Mouse (Mus musculus) brain, embryonic 18.5 days (tissue): ENCODE data around the gene Cdk17.

Experiments used
- DNase-seq: peaks from one replicate; pipeline ENCODE4 v3.0.0-alpha.2; 2012; ENCODE audit warnings: low read depth, low spot score

Gene Cdk17

DNA sequence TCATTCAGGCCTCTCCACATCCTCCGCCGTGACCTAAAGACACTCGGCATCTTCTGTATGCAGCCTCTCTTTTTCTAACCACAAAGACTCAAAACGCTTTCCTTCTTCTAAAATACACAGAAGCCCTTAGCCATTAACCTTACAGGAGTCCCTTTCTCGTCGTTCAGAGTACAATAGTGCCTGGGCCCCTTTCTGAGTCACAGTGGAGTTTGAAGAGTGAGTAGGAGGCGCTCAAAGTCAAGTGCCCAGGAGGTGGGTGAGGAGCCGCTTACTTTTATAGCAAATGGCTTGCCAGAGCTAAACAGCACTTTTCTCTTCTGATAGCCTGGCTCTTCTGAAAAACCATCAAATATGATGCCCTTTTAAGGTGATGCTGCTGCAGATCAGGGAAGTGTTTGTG, 67.2 kb downstream of the Cdk17 start:
- DNase-seq = no peak

DNA sequence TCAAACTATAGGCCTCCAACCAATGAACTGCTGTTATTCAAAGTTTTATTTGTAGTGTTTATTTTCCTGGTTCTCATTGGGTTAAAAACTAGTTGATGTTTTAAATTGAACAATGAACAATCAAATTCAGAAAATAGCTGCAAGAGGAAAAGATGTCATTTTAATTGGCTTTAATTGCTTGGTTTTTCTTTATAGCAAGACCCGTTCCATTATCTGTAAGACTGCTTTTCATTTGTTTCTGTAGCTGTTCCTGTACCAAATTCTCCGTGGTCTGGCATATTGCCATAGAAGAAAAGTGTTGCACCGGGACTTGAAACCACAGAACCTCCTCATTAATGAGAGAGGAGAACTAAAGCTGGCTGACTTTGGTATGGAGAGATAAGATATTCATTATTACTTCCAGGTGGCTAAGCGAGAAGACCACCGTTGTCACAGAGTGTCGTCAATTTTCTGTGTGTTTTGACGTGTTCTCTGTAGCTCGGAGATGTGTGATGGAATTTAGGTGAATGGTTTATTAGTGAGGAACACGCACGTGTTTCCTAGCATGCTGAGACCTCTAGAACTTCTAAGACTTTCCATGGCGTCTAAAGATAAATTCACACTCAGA, 67.8 kb downstream of the Cdk17 start:
- no peak for DNase-seq

DNA sequence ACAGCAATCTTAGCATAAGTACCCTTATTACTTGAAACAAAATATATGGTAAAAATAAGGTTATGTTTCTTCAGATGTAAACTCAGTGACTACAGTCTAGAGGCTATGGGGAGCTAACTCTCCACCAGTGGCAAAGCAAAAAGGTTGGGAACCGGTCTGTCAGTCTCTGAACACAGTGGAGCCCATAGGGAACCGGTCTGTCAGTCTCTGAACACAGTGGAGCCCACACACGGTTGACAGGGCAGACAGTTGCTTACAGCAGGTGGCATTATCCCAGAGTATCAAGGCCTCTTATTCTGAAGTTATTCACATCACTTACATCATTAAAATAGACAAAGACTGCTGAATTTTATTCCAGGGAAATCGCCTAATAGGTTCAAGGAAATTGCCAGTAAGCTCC, 70.8 kb downstream of the Cdk17 start:
- no peak for DNase-seq

DNA sequence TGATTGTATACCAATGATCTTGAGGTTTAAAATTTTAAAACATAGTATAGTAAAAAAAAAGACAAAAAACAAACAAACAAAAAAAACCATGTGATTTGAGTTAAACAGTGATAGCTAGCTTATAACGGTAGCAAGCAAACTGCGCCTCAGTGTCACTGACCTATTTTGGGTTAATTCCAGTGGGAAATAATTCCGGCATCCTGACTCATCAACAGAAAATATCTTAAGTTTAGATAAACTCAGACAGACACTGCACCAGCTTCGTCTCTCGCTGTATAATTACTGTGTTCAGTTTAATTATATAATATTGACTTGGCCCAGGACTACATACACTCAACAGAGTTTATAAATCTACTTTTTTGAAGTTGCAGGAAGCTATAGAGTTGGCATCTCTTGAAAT, 71.2 kb downstream of the Cdk17 start:
- DNase-seq = no peak

DNA sequence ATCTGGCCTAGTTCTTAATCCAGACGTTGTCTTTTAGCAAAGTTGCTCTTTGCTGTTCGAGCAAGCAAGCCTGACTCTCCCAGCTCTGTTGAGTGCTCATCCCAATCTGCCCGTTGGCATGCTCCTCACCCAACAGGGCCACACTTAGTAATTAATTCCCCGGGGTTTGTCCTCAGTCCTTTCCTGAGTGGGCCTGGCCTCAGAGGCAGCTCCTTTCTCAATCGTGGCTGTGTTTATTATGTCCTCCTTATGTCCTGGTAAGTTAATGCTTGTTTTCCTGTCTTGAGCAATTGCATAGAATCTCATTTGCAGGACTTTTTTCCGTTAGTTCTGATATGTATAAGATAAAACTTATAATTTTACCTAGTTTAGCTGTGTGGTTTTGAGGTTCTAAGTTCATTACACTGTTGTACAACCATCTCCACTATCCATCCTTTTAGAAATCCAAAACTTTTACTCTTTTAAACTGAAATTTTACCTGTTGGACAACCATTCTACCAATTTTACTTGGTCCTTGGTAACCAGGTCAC, 73.1 kb downstream of the Cdk17 start:
- DNase-seq = no peak

DNA sequence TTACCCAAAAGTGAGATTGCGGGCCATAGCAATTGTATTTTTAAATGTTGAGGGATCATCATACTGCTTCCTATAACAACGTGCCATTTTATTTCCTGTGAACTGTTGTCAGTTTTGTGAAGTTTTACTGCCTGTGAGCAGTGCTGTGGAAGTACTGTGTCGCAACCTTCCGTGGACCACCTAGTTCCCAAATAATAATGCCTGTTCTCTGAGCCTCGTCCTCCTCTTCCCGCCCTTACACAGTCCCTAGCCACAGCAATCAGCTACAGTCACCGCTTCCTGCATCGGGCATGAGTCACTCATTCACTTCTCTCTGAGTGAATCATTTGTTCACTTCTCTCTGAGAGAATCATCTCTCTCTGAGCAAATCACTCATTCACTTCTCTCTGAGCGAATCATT, 74.0 kb downstream of the Cdk17 start:
- DNase-seq = no peak

DNA sequence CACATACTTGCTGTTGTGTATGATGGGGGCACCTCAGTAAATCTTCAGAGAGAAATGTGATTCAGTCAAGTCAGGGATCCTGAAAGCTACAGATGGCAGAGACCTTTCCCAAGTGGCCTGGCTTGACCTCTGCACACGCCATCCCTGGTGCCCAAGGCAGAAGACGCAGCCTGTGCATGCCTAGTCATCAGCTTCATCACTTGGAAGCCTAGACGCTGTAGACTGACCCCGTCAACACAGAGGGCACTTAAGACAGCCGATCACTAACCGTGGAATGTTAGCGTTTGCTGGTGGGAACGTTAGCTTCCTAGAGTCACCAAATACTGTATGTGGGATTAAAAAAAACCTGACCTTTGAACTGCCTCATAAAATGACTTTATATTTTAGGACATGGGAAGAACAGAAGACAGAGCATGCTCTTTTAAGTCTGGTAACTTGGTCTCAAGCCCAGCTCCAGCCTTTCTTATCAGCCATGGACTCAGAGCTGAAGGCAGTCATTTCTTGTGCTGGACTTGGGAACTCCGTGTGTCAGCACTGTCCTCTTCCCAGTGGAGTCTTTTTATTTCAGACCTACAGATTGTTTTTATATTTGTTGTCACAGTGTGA, 78.6 kb downstream of the Cdk17 start:
- DNase-seq = no peak

DNA sequence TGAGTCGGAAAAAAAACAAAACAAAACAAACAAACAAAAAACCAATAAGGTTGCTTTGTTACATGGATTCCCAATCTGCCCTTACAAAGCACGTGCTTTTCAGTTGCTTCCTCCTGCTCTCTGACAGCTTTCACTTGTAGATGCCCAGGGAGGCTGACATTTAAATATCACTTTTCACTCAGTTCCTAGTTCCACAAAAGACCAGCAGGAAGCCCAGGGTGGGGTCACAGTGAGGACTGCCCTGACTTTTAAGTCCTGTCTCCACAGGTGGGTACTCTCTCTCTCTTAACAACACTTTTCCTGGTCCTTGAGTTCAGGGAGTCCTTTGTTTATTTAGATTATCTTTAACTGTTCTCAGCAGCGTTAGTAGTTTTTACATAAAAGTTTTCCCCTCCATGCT, 81.5 kb downstream of the Cdk17 start:
- DNase-seq = no peak

DNA sequence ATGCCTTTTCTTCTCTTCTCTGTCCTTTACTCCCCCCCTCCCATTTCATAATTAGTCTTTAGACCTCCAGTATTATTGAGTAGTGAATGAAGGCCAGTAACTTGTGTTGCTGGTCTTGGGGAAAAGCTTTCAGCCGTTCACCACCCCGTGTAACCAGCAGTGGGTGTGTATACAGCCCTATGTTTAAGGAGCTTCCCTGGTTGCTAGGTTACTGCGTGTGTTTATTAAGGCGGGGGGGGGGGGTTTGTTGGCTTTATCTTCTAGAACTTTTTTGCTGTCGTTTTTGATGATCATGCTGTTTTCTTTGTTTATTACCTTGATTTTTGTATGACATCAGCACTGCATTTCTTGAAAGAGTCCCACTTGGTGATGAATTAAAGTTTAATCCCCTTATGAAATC, 82.2 kb downstream of the Cdk17 start:
- DNase-seq = no peak

DNA sequence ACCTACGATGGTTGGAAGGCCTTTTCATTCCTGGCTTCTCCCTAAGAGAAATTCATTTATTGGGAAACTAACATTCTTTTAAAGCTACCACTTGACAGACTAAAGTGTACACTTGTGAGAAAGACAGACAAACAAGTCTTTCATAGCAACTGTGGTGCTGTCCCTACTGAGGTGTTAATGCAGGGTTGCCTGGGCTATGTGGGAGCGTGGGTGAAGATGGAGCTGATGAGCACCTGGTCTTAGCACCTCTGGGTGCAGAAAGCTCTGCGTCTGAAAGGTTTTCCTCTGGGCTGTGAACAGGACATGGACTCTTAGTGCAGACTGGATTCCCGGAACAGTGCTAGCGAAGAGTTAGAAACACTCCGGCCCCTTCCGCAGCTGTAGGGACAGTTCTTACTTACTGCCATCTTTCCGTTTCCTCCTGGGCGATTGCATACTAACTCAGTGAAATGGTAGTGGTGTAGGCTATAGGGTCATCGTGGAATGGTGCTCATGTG, 83.6 kb downstream of the Cdk17 start:
- no peak for DNase-seq

DNA sequence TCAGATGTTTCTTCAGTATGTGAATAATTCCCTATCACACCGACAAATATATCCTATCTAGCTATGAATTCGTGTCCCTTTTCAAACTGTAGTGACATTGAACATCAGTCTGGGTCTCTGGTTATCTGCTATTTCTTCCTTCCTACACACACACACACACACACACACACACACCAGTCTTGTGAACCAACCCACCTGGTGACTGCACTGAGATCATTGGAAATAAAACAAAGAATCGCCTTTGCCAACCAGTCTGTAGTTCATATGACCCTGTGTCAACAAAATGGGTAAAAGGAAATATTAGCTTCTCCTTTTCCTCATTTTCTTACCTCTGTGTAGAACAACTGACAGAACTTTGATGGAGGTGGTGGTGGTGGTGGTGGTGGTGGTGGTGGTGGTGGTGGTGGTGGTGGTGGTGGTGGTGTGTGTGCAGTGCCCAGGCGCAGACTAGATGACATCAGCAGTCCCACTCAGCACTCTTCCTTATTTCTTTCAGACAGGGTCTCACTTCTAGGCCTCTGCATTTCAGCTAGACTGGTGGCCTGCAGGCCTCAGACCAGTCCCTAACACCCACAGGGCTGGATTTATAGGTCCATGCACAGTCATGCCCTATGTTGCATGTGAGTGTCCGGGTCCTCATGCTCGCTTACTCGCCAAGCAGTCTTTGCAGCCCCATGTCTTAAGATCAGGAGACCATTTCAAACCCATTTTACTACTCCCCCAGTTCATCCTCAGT, 85.7 kb downstream of the Cdk17 start:
- no peak for DNase-seq

DNA sequence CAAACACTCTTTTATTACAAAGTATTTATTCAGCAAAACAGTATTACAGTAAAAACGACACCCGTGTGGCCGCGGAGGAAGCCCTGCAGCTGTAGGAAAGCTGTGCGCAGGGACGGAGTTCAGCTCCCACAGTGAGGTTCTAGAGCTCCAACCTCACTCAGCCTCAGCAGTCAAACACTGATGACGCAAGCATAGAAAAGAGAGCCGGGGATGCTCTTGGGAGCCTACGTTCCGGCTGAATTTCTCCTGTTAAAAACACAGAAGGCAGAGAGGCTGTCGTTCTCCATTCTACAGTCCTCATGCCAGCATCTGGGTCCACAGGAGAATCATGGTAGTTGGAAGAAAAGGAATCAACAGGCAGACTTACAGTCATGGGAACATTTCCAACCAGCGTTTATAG, 86.7 kb downstream of the Cdk17 start:
- no peak for DNase-seq

DNA sequence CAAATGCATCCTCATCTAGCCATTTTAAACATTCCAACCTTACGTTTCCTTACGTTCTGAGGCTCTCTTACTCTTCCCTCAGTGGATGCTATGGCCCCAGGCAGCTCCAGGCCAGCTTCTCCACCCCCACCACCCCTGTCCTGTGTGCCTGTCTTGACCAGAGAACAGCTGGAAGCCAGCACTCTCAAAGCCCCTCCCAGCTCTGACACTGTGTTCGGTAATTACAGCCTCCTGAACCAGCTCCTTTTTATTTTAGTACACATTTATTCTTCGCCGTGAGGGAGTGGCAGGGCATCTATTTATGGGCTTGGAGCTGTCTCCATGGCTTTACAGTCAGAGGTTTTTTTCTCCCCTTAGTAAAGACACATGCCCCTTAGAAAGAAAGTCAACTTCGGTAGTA, 87.2 kb downstream of the Cdk17 start:
- DNase-seq = no peak

DNA sequence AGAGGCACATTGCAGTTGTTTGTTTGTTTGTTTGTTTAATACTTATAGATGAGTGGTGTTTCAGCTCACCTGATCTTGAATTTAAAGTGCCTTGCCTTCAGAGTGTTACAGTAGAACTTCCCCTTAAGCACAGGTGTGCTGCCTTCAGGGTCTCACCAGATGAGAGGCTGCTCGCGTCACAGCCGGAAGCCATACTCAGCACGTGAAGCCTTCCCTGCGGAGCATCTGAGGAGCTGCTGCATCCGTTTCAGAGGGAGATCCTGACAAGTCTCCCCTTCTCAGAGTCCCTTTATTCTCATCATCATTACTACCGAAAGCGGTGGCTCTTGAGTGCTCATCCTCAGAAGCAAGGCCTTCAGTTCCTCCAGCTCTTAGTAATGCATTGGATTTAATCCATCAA, 87.7 kb downstream of the Cdk17 start:
- no peak for DNase-seq

DNA sequence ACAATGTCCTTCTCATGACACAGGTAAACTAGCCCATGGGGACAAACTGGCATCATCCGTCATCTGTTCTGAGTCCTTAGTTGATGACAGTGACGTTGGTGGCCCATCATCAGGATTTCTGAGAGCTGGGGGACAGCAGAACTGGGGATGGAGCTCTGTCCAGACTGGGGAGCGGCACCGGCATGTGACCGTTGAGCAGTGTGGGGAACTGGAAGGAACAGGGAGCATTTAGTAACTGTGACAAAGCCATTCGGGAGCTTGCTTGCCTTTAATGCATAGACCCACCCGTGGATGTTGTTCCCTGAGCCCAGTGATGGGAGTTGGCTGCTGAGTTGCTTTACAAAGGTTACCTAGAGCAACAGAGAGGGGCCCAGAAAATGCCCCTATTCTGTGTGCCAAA, 89.2 kb downstream of the Cdk17 start:
- DNase-seq = no peak

DNA sequence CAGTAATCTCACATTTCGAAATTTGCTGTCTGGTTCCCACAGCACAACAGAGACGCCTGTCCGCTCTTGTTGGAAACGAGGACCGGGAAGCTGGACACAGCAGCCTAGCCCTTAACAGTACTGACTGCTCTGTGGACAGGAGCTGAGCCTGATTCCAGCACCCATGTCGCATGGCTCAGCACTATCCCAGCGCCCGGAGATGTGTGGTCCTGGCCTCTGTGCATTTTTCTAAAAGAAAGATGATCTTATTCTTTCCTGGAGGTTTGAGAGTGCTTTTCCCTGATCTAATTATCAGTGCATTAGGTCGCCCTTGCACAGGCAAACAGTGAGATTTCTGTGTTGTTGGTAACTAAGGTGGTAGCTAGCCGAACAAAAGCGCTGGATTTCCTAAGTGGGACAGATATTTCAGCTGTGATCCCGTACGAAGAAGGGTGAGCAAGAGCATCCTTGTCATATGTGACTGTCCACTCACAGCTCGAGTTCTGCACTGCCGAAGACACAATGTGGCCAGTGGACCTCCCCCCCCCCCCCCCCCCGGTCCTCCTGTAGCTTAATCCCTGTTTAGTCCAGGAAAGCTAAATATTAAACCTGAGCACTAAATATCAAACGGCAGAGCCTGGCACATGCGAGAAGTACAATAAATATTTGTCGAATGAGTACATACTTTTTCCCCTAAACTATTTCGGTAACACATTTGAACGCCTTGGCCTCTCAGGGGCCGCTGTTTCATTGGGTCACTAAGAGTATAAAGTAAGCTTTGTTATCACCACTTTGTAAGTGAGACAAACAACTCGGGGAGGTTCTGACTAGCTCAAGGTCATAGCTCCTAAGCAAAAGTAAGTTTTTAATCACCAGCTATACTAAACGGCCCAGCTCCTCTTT, 90.0 kb downstream of the Cdk17 start:
- no peak for DNase-seq

DNA sequence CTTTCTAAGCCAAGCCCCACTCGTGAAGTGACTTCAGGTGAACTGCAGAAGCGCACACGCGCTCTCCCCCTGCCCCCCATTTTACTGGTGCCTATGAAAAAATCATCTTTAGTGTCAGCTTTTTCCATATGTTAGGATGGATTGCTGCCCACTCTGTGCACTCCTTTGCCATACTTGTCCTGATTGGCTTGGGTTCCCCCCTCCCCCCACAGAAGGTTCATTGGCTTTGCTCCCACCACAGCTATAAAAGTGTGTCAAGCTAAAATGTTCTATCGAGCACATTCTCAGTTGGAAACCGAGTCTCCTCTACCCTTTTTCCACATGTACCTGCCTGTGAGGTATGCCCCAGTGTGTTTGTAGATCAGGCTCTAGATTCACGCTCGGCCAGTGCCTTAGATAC, 90.8 kb downstream of the Cdk17 start:
- DNase-seq = no peak

DNA sequence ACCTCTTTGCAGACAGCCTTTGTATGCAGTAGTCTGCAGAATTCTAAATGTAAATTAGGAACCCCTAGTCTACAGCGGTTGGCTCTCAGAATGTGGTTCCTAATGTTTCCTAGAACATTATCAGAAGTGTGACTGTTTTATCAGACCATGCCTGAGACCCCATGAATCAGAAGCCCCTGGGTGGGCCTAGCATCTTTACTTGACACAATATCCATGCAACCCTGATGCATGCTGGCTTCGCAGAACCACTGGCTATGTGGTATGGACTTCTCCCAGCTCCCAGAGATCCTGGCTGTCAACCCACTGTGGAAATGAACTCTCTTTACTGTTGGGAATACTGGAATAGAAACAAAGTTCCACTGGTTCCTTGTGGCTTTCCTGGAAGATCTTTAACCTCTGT, 92.0 kb downstream of the Cdk17 start:
- DNase-seq = no peak

DNA sequence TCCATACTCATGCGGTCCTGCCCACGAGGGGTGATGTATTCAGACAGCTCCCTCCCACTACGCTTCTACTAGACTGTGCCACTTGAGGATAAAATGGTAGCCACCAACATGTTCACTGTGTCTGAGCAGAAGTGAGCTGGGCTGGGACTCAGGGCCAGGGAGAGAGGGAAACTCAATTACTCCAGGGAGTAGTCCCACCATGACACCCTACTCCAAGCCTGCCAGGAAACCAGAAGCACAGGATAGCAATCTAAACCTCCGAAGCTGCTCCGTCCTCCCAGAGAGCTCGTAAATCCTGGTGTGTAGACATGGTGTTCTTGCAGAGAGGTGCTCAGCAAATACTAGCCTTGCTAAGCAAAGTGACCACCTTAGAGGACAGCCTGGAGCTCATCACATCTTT, 92.5 kb downstream of the Cdk17 start:
- no peak for DNase-seq

DNA sequence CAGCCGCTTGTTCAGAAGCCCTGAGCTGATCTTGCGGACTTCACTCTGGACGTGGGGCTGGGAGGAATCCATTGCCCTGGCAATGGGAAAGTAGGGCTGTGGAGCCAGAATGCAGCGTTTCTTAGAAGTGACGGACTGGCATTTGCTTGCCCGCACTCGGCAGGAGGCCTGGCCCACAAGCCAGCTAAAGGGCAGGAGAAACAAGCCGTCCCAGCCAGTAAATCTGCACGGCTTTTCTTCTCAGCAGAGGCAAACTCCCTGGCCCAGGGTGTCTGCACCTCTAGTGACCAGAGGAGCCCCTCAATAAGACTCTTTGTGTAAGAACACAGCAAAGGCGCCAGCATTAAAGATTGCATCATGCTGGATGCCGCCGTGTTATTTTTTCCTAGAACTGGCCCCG, 94.6 kb downstream of the Cdk17 start:
- DNase-seq = peak; percentile 52

DNA sequence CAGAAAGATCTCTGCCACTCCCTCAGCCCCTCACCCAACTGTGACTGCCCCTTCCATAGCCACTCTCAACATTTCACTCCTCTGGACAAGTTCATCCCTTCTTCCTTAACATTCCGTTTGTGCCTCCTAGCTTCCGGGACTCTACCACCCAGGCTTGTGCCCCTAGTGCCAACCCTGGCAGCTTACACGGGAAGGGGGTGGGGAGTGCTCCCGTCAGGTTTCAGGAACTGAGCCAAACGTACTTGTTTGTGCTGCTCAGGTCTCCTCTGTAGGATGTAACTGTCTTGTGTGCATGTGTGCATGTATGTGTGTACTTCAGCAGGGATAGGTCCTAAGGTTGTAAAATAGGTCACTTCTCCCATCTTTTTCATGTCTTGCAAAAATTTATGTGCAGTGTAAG, 99.2 kb downstream of the Cdk17 start:
- no peak for DNase-seq
